Mouse (Mus musculus) cerebellum, postnatal 36 days (tissue): ENCODE measurements around the gene Bin2.
"Not testable (repeated sequence)": the region's sequence is repeated elsewhere in the genome, so short reads cannot be mapped to it uniquely, and the experiment has no call there.

ENCODE experiments used
- DNase-seq, 2 experiments: peaks; one replicate each; pipeline ENCODE4 v3.0.0; 2021 to 2022; ENCODE audit warnings: mixed read lengths in 2 of 2

Gene Bin2

GRCm38 (mm10) chr15:100642451-100642850 is 26.9 kb downstream of the Bin2 start:
- DNase-seq, result no peak

- DNase-seq, result no peak
Observed at GRCm38 (mm10) chr15:100641226-100641810, 28.0 kb downstream of the Bin2 start.

- DNase-seq, result no peak
Observed at GRCm38 (mm10) chr15:100639972-100640750, 29.2 kb downstream of the Bin2 start.

DNA sequence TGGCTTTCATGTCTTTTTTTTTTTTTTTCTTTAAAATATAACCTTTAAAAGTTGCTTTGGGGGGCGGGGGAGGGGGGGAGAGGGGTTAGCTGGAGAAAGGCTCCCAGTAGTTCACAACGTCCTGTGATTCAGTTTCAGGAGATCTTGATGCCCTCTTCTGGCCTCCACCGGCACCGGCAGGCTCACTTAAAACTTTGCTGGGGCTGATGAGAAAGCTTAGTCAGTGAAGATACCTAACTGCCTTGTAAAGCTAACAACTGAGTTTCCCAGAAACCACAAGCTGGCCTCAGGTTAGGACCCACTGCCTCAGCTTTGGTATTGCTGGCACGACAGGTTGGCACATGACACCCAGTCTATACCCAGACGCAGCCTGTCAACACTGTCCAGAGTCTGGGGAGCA is 31.7 kb downstream of the Bin2 start:
- no peak for DNase-seq

GRCm38 (mm10) chr15:100636700-100637501 is 32.5 kb downstream of the Bin2 start, which contains the start of gene Smagp:
Gene Smagp (minus strand): TSS chr15:100636940.
- no peak for DNase-seq

DNA sequence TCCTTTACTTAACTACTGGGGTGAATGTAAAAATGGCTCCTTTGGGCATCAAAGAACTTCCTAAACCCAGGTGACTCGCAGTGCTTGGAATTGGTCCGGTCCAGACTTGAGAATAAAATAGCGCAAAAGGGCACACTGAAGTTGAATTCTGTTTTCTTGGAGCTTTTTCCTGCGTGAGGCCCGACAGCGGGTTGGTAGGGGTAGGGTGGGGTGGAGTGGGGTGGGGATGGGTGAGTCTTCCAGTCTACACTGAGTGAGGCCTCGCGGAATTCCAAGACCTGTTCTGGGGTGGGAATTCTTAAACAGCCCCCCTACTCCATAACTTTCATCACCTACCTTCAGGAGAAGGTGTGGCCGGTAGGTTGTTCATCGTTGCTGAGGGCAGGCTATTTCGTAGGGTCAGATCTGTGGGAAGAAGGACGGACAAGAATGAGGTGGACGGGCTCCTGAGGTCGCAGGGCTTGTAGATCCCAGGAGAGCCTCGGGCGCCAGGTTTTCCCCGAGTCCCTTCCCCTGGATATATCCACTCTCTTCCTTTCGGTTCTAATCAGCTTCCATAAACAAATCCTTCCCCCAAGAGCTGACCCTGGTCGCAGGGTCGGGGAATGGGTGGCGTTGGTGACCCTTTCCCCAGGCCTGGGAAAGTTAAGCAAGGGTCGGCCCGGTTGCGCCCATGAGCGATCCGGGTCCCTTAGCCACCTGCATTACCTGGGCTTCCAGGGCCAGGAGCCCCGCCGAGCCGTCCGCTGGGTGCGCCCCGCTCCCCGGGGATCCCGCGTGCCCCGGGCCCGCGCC is 33.3 kb downstream of the Bin2 start:
- no peak for DNase-seq

- no peak for DNase-seq
Observed at GRCm38 (mm10) chr15:100635239-100635638, 34.1 kb downstream of the Bin2 start.

DNA sequence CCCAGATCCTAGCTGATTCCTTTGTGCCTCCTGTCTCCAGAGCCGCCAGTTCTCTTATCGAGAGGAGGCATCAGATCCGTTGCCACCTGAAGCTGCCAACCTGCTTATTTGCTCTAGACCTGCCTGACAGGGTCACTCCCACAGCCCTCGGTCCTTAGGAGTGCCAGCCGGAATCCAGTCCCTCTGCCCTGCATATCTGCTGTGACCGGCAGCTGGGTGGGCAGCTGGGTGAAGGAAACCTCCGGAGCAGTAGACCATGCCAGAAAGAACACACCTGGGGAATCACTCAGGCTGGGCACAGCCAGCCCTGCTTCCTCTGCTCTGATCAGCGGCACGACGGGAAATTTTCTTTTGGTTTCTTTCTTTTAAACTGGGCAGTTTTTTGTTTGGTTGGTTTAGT is 36.0 kb downstream of the Bin2 start:
- no peak for DNase-seq

DNA sequence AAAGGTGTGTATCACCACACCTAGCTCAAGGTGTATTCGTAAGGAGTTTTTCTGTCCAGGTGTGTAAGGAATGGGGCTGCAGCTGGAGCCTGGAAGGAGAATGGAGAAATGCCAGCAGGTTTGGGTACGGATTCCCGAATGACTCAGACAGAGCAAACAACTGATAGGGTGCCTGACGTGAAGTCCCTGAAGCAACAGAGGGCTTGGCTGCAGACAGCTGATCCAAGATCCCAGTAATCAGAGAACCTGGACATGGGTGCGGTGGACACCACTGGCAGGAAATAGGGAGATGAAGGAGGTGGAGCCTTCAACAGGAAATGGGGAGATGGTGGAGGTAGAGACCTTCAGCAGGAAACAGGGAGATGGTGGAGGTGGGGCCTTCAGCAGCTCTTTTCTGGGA is 37.0 kb downstream of the Bin2 start:
- DNase-seq, result no peak

- DNase-seq, result no peak
Observed at GRCm38 (mm10) chr15:100631454-100632170, 37.7 kb downstream of the Bin2 start.

DNA sequence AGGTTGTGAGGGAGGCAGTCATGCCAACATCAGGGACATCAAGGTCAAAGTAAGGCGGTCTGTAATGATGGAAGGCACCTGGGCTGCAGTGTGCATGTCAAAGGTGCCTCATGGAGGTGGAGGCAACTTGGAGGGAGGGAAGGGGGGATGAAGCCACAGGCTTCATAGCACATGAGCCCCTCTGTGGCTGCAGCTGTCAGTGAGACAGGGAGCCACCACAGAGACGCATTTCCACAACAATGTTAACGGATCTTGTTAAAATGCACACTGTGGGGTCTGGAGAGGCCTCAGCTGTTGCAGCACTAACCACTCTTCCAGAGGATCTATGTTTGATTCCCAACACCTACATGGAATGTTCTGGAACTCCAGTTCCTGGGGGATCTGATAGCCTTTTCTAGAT is 39.2 kb downstream of the Bin2 start:
- no peak for DNase-seq

GRCm38 (mm10) chr15:100628797-100629196 is 40.6 kb downstream of the Bin2 start:
- no peak for DNase-seq

- DNase-seq, result no peak
Observed at GRCm38 (mm10) chr15:100627774-100628370, 41.5 kb downstream of the Bin2 start.

DNA sequence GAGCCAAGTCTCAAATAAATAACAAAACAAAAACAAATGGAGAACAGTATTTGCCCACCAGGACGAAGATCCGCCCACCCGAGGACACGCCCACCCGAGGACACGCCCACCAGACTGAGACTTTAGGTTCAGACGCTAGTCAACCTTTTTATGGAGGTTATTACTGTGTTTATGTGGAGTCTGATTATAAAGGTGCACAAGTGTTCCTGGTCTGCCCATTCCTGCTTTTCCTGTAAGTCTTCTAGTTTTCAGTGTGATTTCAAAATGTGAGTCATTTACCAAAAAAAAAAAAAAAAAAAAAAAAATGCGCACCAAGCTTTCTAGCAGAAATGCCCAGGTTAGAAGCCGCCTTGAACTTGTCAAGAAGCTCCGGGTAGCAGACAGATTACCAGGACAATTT is 42.1 kb downstream of the Bin2 start:
- no peak for DNase-seq

GRCm38 (mm10) chr15:100624435-100624834 is 44.9 kb downstream of the Bin2 start:
- DNase-seq, result no peak

DNA sequence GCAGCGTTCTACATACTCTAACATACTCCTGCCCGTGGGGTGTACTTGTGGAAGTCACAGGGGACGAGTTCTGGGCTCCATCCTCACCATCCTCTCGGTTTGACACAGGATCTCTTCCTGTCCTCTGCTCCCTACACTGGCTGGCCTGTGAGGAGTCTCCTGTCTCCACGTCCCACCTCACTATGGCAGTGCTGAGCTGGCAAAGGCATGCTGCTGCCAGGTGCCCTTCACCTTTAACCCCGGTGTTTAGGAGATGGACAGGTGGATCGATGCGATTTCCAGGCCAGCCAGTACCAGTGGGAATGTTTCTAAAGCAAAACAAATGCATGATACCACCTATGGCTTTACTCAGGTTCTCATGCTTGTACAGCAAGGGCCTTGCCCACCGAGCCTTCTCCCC is 45.6 kb downstream of the Bin2 start:
- DNase-seq, result no peak

DNA sequence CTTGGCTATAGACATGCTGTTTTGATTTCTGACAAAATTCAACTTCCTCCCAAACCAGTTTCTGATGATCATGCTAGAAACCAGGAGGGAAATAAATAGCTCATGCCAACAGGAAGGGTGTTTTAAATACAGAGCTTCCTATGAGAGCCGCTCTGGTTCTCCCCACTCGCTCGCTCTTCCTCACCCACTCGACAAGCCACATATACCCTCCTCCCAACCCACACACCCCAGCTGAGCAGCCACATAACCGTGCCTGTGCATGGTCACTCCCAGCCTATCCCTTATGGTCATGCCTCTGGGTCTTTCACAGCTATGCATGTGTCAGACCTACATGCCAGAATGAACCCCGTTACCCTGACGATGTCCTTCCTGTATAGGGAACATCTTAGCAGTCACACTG is 47.2 kb downstream of the Bin2 start:
- no peak for DNase-seq

DNA sequence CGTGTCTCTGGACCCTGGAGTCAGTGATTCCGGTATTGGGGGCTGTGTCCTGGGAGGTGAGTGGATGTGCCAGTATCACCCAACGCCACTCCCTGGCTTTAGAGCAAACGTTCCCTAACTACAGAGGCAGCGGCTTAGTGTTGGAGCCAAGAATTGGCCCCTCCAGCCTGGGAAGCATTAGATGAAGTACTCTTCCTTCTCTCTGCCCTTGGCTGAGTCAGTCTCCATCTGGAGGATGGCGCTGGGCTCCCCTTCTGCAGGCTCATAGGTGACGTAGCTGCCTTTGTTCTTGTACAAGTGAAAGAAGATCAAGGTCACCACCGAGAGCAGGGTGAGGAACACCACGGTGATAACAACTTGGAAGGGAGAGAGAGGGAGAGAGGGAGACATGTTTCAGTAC is 47.7 kb downstream of the Bin2 start:
- DNase-seq, result not testable (repeated sequence)

DNA sequence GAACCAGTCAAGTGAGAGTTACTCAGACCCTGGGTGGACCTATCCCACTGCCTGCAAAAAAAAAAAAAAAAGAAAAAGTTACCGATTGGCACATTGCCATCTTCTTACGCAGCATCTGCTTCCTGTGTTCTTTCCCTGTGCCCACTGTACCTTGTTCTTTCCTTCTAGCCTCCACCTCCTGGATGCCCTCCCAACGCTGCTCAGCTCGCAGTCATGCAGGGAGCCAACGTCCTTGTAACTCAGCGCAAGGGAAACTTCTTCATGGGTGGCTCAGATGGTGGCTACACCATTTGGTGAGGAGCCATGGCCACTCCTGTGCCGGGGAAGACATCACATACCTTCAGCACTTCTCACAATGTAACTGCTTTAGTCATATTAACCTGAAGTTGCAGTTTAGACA is 50.2 kb downstream of the Bin2 start:
- no peak for DNase-seq

- no peak for DNase-seq
Observed at GRCm38 (mm10) chr15:100616221-100616620, 53.1 kb downstream of the Bin2 start.

DNA sequence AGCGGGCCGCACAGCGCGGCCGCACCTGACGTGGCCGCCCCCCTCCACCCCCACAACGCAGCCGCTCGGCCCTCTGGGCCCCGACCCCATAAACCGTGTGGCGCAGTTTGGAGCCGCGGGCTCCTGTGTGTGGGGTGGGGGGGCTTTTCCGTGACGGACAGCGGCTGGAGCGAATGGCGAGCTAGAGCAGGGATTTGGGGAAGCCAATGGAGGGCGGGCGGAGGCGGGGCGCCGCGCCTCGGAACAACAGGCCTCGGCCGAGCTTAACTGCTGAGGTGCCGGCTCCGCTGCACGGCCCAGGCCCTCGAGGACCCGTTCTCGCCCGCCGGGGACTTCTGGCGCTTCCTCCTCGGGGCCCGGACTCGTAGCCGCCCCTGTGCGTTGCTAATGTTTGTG is 53.5 kb downstream of the Bin2 start:
- DNase-seq, result peak; percentile 87 to 89
